Mouse (Mus musculus) limb, embryonic 10.5 days (tissue): Measurements from ENCODE around the gene Stk25. TPM values are rescaled to one million over a fixed set of nuclear protein-coding genes. Genes with fewer than 3 reads are reported as not detected.

Experiments
- DNase-seq: peaks from one replicate; pipeline ENCODE4 v3.0.0-alpha.2; 2017; ENCODE audit warnings: low spot score
- H3K27ac ChIP-seq: fragments of 300-500 bp; sonication (generic); 2 replicates; pipeline ENCODE4 v1.5.1; 2016; ENCODE audit warnings: mild to moderate bottlenecking
- H3K27me3 ChIP-seq: fragments of 300-500 bp; sonication (generic); 2 replicates; pipeline ENCODE4 v1.6.1; 2016; ENCODE audit warnings: low read depth, mild to moderate bottlenecking; ENCODE audit not compliant: poor library complexity, severe bottlenecking
- H3K36me3 ChIP-seq: fragments of 300-500 bp; sonication (generic); 2 replicates; pipeline ENCODE4 v1.6.1; 2016; ENCODE audit warnings: mild to moderate bottlenecking, moderate library complexity
- H3K4me1 ChIP-seq: fragments of 300-500 bp; sonication (generic); 2 replicates; pipeline ENCODE4 v1.6.1; 2016
- H3K4me3 ChIP-seq: fragments of 300-500 bp; sonication (generic); 2 replicates; pipeline ENCODE4 v1.5.1; 2016; ENCODE audit warnings: mild to moderate bottlenecking, moderate library complexity
- H3K9me3 ChIP-seq: fragments of 300-500 bp; sonication (generic); replicated peaks from 2 replicates; pipeline ENCODE4 v1.6.1; 2016; ENCODE audit warnings: mild to moderate bottlenecking
- WGBS: fragments of 180-500 bp; shearing (Covaris S2); methylation state at CpG from one replicate; pipeline ENCODE4 v1.1.7; 2016; 5-methylcytosine and 5-hydroxymethylcytosine counted together
- polyA plus RNA-seq: library from polyadenylated mRNA; unstranded; fragments of >200 nt; fragmentation: Nextera tagmentation; extraction: Ambion mirVana; gene quantifications from 2 replicates; pipeline ENCODE4 v1.2.1, GENCODE M21; 2016

Gene Stk25
- polyA plus RNA-seq, 1 experiment from 2014 or later, result 185 TPM

GRCm38 (mm10) chr1:93577861-93578260, 80.6 kb downstream of the Stk25 start:
- peaks cover 38% of the 10 kb centered on the region for H3K36me3 ChIP-seq
- WGBS, result 80% methylated on average over 4 of the region's 4 CpGs

GRCm38 (mm10) chr1:93577066-93577465, 81.4 kb downstream of the Stk25 start:
- Histone ChIP-seq H3K36me3 (peaks cover 37% of the 10 kb centered on the region), H3K4me1 (no peaks in the 10 kb centered on the region), H3K4me3 (no peak overlapping the region), H3K27ac (no peak overlapping the region), H3K9me3 (no peaks in the 10 kb centered on the region), H3K27me3 (no peaks in the 10 kb centered on the region)
- 83% methylated on average over 3 of the region's 3 CpGs for WGBS
- DNase-seq, result no peak

More at GRCm38 (mm10) chr1:93577861-93578260, 80.6 kb downstream of the Stk25 start:
- DNase-seq, result no peak
- no peaks in the 10 kb centered on the region for H3K9me3 ChIP-seq
- no peaks in the 10 kb centered on the region for H3K4me1 ChIP-seq
- H3K27ac ChIP-seq, result no peak overlapping the region
- H3K27me3 ChIP-seq, result no peaks in the 10 kb centered on the region
- no peak overlapping the region for H3K4me3 ChIP-seq

Other genes with a start within 250 kb of the Stk25 start
- 120 and 134 TPM in 2 replicates for gene Hdlbp, start 179.8 kb downstream of the Stk25 start, polyA plus RNA-seq
- gene Farp2, start 146.6 kb downstream of the Stk25 start, polyA plus RNA-seq, result 7.9 and 8.4 TPM in 2 replicates
- 34.9 and 37.4 TPM in 2 replicates for gene Bok, start 27.0 kb upstream of the Stk25 start, polyA plus RNA-seq
- 91.8 and 95.8 TPM in 2 replicates for gene Atg4b, start 92.8 kb upstream of the Stk25 start, polyA plus RNA-seq
- gene Thap4, start 96.2 kb upstream of the Stk25 start, polyA plus RNA-seq, result 54.8 and 56.3 TPM in 2 replicates
- gene Dtymk, start 143.3 kb upstream of the Stk25 start, polyA plus RNA-seq, result 280 and 304 TPM in 2 replicates
- gene Ing5, start 145.3 kb upstream of the Stk25 start, polyA plus RNA-seq, result 21.4 and 22.7 TPM in 2 replicates
- gene D2hgdh, start 166.2 kb upstream of the Stk25 start, polyA plus RNA-seq, result 13.7 and 15.0 TPM in 2 replicates
- gene Gal3st2, start 202.6 kb upstream of the Stk25 start, polyA plus RNA-seq, result not detected in 2 replicates